1 mouse cellular context compared by ENCODE assay signal in the genomic region with DNA sequence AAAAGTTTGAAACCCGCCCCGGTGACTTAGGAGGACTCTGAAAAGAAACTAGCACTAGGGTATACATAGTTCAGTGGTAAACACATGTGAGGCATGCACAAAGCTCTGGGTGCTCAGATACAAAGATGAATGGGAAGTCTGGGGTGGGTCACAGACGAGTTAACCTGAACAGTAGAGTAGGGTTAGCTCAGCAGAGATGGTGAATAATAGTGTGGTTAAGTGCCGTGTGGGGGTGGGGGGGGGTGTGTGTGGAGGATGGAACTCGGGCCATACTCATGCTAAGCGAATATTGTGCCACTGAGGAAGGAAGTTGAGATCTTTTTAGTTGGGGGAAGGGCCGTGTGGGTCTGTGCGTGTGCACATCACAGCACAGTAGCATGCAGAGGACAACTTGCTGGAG.
TF ChIP-seq lines count a peak whose summit lies in the region.

No protein-coding gene starts in this region.

TF ChIP-seq in MEL, 35 proteins besides CTCF, POLR2A, EP300 and RAD21 (continued from another document):
- TF ChIP-seq NELFE (IDR thresholded peaks at IDR 0.05; ENCODE audit: low read depth, low read length) (no peak), E2F4 (IDR thresholded peaks at IDR 0.05; ENCODE audit: borderline replicate concordance, low read depth, low read length) (no peak), RCOR1 (IDR thresholded peaks at IDR 0.05; ENCODE audit: low read depth, low read length) (no peak), TCF12 (IDR thresholded peaks at IDR 0.05; ENCODE audit: low read depth, low read length) (no peak), TBP (IDR thresholded peaks at IDR 0.05; ENCODE audit: low read depth, low read length) (no peak)
TF ChIP-seq in MEL: peak in this region for 0.
